20 mouse cellular contexts compared by ENCODE assay signal in genomic region chr2:125666668-125667067, GRCm38 (mm10). TPM values are rescaled to one million over a fixed set of nuclear protein-coding genes. Genes with fewer than 3 reads are reported as not detected.
DNase-seq lines count a peak whose midpoint lies in the region; ATAC-seq and TF ChIP-seq lines count a peak whose summit lies in the region.
"Had no signal": no experiment of that assay in that cellular context is flagged by ENCODE, and none has a peak within 500 bp of the region (broad histone marks: within the 10 kb centered on the region; RNA-seq: fewer than 3 reads in every experiment).

No protein-coding gene starts in this region.

- no peaks in the 10 kb centered on the region for H3K9me3 ChIP-seq in heart, embryonic 10.5 days
- no peaks in the 10 kb centered on the region for H3K9me3 ChIP-seq in liver, embryonic 14.5 days (ENCODE audit: control insufficient read depth, low read length)
- H3K9me3 ChIP-seq: embryonic facial prominence, embryonic 15.5 days; heart, embryonic 15.5 days; limb, embryonic 10.5 days; midbrain, embryonic 10.5 days had no signal

- no peak overlapping the region for H3K27ac ChIP-seq in heart, embryonic 10.5 days
- peak overlapping the region; percentile 85 for H3K27ac ChIP-seq in liver, embryonic 14.5 days
- H3K27ac ChIP-seq in cerebellum, adult 2 months (ENCODE audit: insufficient read depth, low read length): no peak overlapping the region
- H3K27ac ChIP-seq: embryonic facial prominence, embryonic 15.5 days; gastrocnemius, adult 2 months; heart, adult 2 months; kidney, postnatal 0 days; limb, embryonic 10.5 days; midbrain, embryonic 10.5 days had no signal

- no peaks in the 10 kb centered on the region for H3K36me3 ChIP-seq in heart, embryonic 10.5 days
- H3K36me3 ChIP-seq in liver, embryonic 14.5 days (replicated peaks; ENCODE audit: control insufficient read depth, insufficient read depth, low read depth): no peaks in the 10 kb centered on the region
- H3K36me3 ChIP-seq in myocyte (ENCODE audit: control insufficient read depth, insufficient read depth): no peaks in the 10 kb centered on the region
- H3K36me3 ChIP-seq: embryonic facial prominence, embryonic 15.5 days; heart, embryonic 15.5 days; limb, embryonic 10.5 days; midbrain, embryonic 10.5 days had no signal

- no peaks in the 10 kb centered on the region for H3K79me2 ChIP-seq in myocyte (ENCODE audit: control insufficient read depth, insufficient read depth)

- no peak overlapping the region for H3ac ChIP-seq in myocyte (ENCODE audit: control insufficient read depth, insufficient read length)

- ATAC-seq in common myeloid progenitor, adult 5-6 weeks (replicated peaks; ENCODE audit: low read depth, poor library complexity, severe bottlenecking): peak; percentile 42
- ATAC-seq in liver, embryonic 14.5 days (ENCODE audit: insufficient read depth): peak; percentile 38; the same call in 1 of the 2 replicates
- ATAC-seq: hindbrain, embryonic 16.5 days had no signal

- no peak overlapping the region for H3K4me3 ChIP-seq in heart, embryonic 10.5 days
- H3K4me3 ChIP-seq in liver, embryonic 14.5 days (ENCODE audit: insufficient read depth in 1 of 2, low read depth in 2 of 2, low read length in 2 of 2): no peak overlapping the region
- H3K4me3 ChIP-seq in myocyte: no peak overlapping the region
- no peak overlapping the region for H3K4me3 ChIP-seq in cerebellum, adult 2 months (replicated peaks; ENCODE audit: insufficient read depth, low read depth, low read length)
- H3K4me3 ChIP-seq: embryonic facial prominence, embryonic 15.5 days; gastrocnemius, adult 2 months; heart, adult 2 months; heart, embryonic 15.5 days; limb, embryonic 10.5 days; midbrain, embryonic 10.5 days had no signal

- WGBS in heart, embryonic 10.5 days: 66% methylated on average over 4 of the region's 4 CpGs
- WGBS in liver, embryonic 14.5 days (ENCODE audit: insufficient replicate concordance): 20% methylated on average over 4 of the region's 4 CpGs
- WGBS in cerebellum, adult 2 months: 69% methylated on average over 4 of the region's 4 CpGs

- peak; percentile 48 for TF ChIP-seq EP300 in liver, embryonic 14.5 days (IDR thresholded peaks at IDR 0.05; ENCODE audit: low read depth)

- H3K4me1 ChIP-seq in heart, embryonic 10.5 days: peaks cover 12% of the 10 kb centered on the region; the same call in 1 of the 2 replicates
- peaks cover 37 to 48% of the 10 kb centered on the region in 2 experiments for H3K4me1 ChIP-seq in liver, embryonic 14.5 days (replicated peaks; ENCODE audit: control insufficient read depth in 2 of 2, insufficient read depth in 2 of 2, low read length in 1 of 2)
- H3K4me1 ChIP-seq in cerebellum, adult 2 months (ENCODE audit: control insufficient read depth, insufficient read depth, low read length): no peaks in the 10 kb centered on the region
- H3K4me1 ChIP-seq: midbrain, embryonic 10.5 days had no signal

- no peak for TF ChIP-seq POLR2A in myocyte (IDR thresholded peaks at IDR 0.05; ENCODE audit: insufficient read length, low read depth)
- TF ChIP-seq POLR2A in cerebellum, adult 2 months (IDR thresholded peaks at IDR 0.05; ENCODE audit: borderline replicate concordance, insufficient read depth, low read length): no peak

- H3K27me3 ChIP-seq in heart, embryonic 10.5 days (ENCODE audit: insufficient read depth, poor library complexity, severe bottlenecking): no peaks in the 10 kb centered on the region
- no peaks in the 10 kb centered on the region for H3K27me3 ChIP-seq in liver, embryonic 14.5 days (ENCODE audit: control insufficient read depth, insufficient read depth, low read length)
- H3K27me3 ChIP-seq in myocyte (ENCODE audit: control insufficient read depth, insufficient read depth, insufficient read length): no peaks in the 10 kb centered on the region
- H3K27me3 ChIP-seq in cerebellum, adult 2 months (ENCODE audit: control insufficient read depth, insufficient read depth, low read length): no peaks in the 10 kb centered on the region
- H3K27me3 ChIP-seq: embryonic facial prominence, embryonic 15.5 days; heart, embryonic 15.5 days had no signal

- peak overlapping the region; percentile 54 for H3K4me2 ChIP-seq in liver, embryonic 14.5 days (ENCODE audit: low read depth)
- peak overlapping the region; percentile 91 for H3K4me2 ChIP-seq in myocyte (ENCODE audit: low read depth)
- H3K4me2 ChIP-seq: embryonic facial prominence, embryonic 15.5 days; heart, embryonic 15.5 days had no signal

- TF ChIP-seq CTCF in liver, embryonic 14.5 days (IDR thresholded peaks at IDR 0.05; ENCODE audit: low read depth): no peak
- no peak for TF ChIP-seq CTCF in cerebellum, adult 2 months (IDR thresholded peaks at IDR 0.05; ENCODE audit: borderline replicate concordance, insufficient read depth, low read depth, low read length)

- H3K9ac ChIP-seq in liver, embryonic 14.5 days (replicated peaks): no peak overlapping the region; the same call in 1 of the 2 replicates
- H3K9ac ChIP-seq: embryonic facial prominence, embryonic 15.5 days had no signal

- peak; percentile 24 for DNase-seq in heart, adult 11 months
- DNase-seq in heart, embryonic 10.5 days (ENCODE audit: low spot score): no peak
- peak in 2 of 3 experiments; percentile 47 to 55 for DNase-seq in liver, embryonic 14.5 days (ENCODE audit: low read depth in 3 of 3, low spot score in 3 of 3)
- DNase-seq in cerebellum, adult 18-20 months: no peak
- no peak for DNase-seq in cerebellum, adult 2 months
- no peak for DNase-seq in embryo, embryonic 10 days (ENCODE audit: low spot score)
- DNase-seq: cerebellum, postnatal 14 days; gastrocnemius, adult 2 months; heart, adult 2 months; heart, postnatal 4 days; kidney, adult 11 months; thymus, postnatal 36 days had no signal

TF ChIP-seq in myocyte, 11 proteins besides CTCF, POLR2A, EP300 and RAD21:
- TF ChIP-seq MAX (IDR thresholded peaks at IDR 0.05; ENCODE audit: low read depth): no peak
- no peak for TF ChIP-seq TCF3 (IDR thresholded peaks at IDR 0.05; ENCODE audit: insufficient read length, low read depth)
- TF ChIP-seq TCF12 (IDR thresholded peaks at IDR 0.05; ENCODE audit: insufficient read depth, poor library complexity, severe bottlenecking): no peak

RNA-seq across cellular contexts. Expression of gene Eid1, which starts 6.2 kb away (rescaled TPM):
- 124 and 142 TPM in 2 replicates for polyA plus RNA-seq in heart, embryonic 10.5 days (2016; fragmentation: Nextera tagmentation; extraction: Ambion mirVana)
- total RNA-seq in common myeloid progenitor, adult 5-6 weeks (2017): 124 and 149 TPM in 2 replicates
- polyA plus RNA-seq in liver, embryonic 14.5 days (2012; rRNA removed): 14.4 and 25.9 TPM in 2 replicates
- polyA plus RNA-seq in liver, embryonic 14.5 days (2014; fragmentation: Nextera tagmentation; extraction: Ambion mirVana): 45.7 and 48.1 TPM in 2 replicates
- 24.6 TPM for polyA plus RNA-seq in myocyte (2012; fragmentation: generic; extraction: Trizol)
- polyA plus RNA-seq in cerebellum, adult 2 months (2012; rRNA removed): 148 and 159 TPM in 2 replicates

RNA-seq across cellular contexts. Expression of gene Cep152, which starts 41.8 kb away (rescaled TPM):
- 7.0 and 7.1 TPM in 2 replicates for polyA plus RNA-seq in heart, embryonic 10.5 days (2016; fragmentation: Nextera tagmentation; extraction: Ambion mirVana)
- 18.2 and 18.5 TPM in 2 replicates for total RNA-seq in common myeloid progenitor, adult 5-6 weeks (2017)
- polyA plus RNA-seq in liver, embryonic 14.5 days (2012; rRNA removed): 2.7 and 4.2 TPM in 2 replicates
- 4.1 and 4.3 TPM in 2 replicates for polyA plus RNA-seq in liver, embryonic 14.5 days (2014; fragmentation: Nextera tagmentation; extraction: Ambion mirVana)
- 0.80 TPM for polyA plus RNA-seq in myocyte (2012; fragmentation: generic; extraction: Trizol)
- polyA plus RNA-seq in cerebellum, adult 2 months (2012; rRNA removed): 3.1 and 3.2 TPM in 2 replicates

RNA-seq across cellular contexts. Expression of gene Shc4, which starts 57.3 kb away (rescaled TPM):
- 1.5 and 2.2 TPM in 2 replicates for polyA plus RNA-seq in heart, embryonic 10.5 days (2016; fragmentation: Nextera tagmentation; extraction: Ambion mirVana)
- total RNA-seq in common myeloid progenitor, adult 5-6 weeks (2017): 0.96 TPM in 1 of 2 replicates, not detected in the other
- 0.52 and 0.60 TPM in 2 replicates for polyA plus RNA-seq in liver, embryonic 14.5 days (2012; rRNA removed)
- 0.50 and 0.58 TPM in 2 replicates for polyA plus RNA-seq in liver, embryonic 14.5 days (2014; fragmentation: Nextera tagmentation; extraction: Ambion mirVana)
- 0.49 TPM for polyA plus RNA-seq in myocyte (2012; fragmentation: generic; extraction: Trizol)
- 6.7 and 7.0 TPM in 2 replicates for polyA plus RNA-seq in cerebellum, adult 2 months (2012; rRNA removed)

Comparison
In these comparisons a context has a peak if more than half of its experiments do, and no peak if none do; other contexts are left out.
1. DNase-seq: peak in heart, adult 11 months (single experiment) and liver, embryonic 14.5 days (2 of 3); none in heart, embryonic 10.5 days (single experiment), cerebellum, adult 18-20 months (0 of 2), cerebellum, adult 2 months (0 of 2) and embryo, embryonic 10 days (single experiment).